Mouse (Mus musculus) granulocyte monocyte progenitor cell, adult 5-6 weeks (primary cell): ENCODE measurements at regions not wholly inside any gene's neighbourhood (a gene's known extent, or its start where the extent isn't known, plus 50 kb on each side); places are given as distances from the start of the nearest gene placed in this dataset.

Source experiments
- ATAC-seq: replicated peaks from 2 replicates; pipeline ENCODE4 v1.8.0; 2016; ENCODE audit warnings: mild to moderate bottlenecking, moderate TSS enrichment, inconsistent platforms; ENCODE audit not compliant: poor library complexity, severe bottlenecking

DNA sequence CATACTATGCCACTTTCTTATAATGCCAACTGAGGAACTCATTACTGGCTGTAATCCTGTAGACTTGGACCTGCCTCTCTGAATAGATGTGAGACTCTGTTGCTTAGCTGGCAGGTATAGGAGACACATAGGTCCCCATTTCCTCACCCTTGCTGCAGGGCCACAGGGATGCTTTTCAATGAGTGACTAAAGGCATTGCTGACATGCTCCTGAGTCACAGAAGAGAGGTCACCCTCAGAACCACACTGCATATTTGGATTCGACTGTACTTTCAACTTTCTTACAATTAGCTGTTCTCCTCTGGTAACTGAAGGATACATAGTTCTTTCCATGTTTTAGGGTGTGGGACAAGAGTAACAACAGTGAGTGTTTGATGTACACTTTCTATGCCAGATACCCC lies 55.2 kb upstream of the Trabd2b start:
- no peak for ATAC-seq

DNA sequence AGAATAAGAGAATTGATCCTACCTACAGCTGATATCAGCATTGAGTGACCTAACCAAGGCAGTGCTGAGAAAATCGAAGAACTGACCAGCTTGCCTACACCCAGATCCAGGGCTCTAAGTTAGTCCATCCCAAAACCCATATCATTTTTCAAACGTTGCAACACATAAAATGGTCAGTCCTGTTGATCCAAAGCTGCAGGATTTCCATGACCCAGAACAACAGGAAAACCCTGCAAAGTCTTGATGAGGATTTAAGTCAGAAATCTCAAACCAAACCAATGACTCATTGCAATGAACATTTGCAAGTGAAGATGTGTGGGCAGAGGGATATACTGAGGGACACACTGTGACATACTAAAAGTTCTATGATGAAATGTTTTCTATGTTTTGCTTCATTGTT lies 53.5 kb upstream of the Trabd2b start:
- ATAC-seq, result no peak
